Mouse (Mus musculus): ENCODE results near the gene Ss18l1. TPM values are rescaled to one million over a fixed set of nuclear protein-coding genes. Genes with fewer than 3 reads are reported as not detected.

Gene Ss18l1
- total and polyA plus RNA-seq, 3 experiments: 2.0 to 3.0 (median 2.1) TPM

DNA sequence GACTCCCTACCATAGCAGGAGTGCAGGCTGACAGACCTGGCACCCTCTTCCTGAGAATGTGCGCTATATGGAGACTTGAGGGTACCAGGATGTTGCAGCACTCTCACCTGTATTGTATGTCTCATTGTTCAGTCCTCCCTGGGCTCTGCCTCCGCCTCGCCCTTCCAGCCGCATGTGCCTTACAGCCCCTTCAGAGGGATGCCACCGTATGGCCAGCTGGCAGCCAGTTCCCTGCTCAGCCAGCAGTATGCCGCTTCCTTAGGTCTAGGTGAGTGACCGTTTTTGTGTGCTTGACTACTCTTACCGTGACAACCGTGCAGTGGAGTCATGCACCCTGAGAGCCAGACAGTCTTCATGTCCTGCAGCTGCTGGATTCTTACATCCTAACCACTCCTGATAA lies 14.5 kb upstream of the Ss18l1 start:
- H3K4me3 ChIP-seq (replicated peaks in 1 of 3; ENCODE audit: low read depth in 2 of 3, low read length in 2 of 3, poor library complexity in 1 of 3): no peak overlapping the region

DNA sequence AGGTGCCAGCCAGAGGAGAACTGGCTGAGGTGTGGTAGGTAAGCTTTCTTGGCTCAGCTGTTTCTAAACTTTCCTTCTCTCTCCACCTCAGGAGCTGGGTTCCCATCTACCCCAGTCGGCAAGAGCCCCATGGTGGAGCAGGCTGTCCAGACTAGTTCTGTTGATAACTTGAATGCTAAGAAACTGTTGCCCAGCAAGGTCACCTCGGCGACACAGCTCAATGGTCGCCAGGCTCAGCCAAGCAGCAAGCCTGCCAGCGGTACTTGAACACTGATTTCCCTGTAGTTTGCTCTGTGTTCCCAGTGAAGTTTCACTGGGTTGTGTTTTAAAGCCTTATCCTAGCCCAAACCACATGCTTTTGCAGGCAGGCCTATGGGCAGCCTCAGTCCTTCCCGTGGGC lies 11.0 kb upstream of the Ss18l1 start:
- Histone ChIP-seq H3K79me2 (replicated peaks; ENCODE audit: control insufficient read depth, extremely low read depth, insufficient read depth, poor library complexity, severe bottlenecking) (0 out of 2 replicates have a peak, but pooled peaks cover 3% of the 10 kb centered on the region), H3K4me2 (ENCODE audit: insufficient read depth, low read depth, poor library complexity, severe bottlenecking) (no peak overlapping the region), H3K4me3 (replicated peaks in 1 of 3; ENCODE audit: low read depth in 2 of 3, low read length in 2 of 3, poor library complexity in 1 of 3) (no peak overlapping the region), H3K4me1 (ENCODE audit: control insufficient read depth in 1 of 2, insufficient read depth in 2 of 2) (peaks cover 11 to 24% of the 10 kb centered on the region in 2 experiments), H3K27me3 (replicated peaks) (no peaks in the 10 kb centered on the region), H3K9me3 (replicated peaks; ENCODE audit: low read length) (no peaks in the 10 kb centered on the region), H3K36me3 (replicated peaks in 1 of 2; ENCODE audit: control insufficient read depth in 1 of 2, insufficient read depth in 1 of 2, low read length in 1 of 2) (peaks cover 64 to 97% of the 10 kb centered on the region in 2 experiments), H3K27ac (ENCODE audit: insufficient read depth, low read depth) (no peak overlapping the region), H3K9ac (ENCODE audit: insufficient read depth, low read depth) (no peak overlapping the region)
- no peak for DNase-seq (ENCODE audit: extremely low read depth)
- in situ Hi-C loops (cut with MboI; ENCODE audit: low pct_ligation_motif_present, low pct_unique_long_range_greater_than_20kb, low sequenced_read_pairs): no loop called here
- dilution Hi-C loops (cut with MboI; ENCODE audit: extremely low pct_ligation_motif_present, extremely low pct_unique_long_range_greater_than_20kb, low sequenced_read_pairs): no loop called here
- TF ChIP-seq POLR2A (IDR thresholded peaks at IDR 0.05; ENCODE audit: low read depth, low read length) (no peak), POLR2AphosphoS2 (IDR thresholded peaks at IDR 0.05; ENCODE audit: low read depth, low read length) (no peak), ETS1 (conservative IDR thresholded peaks at IDR 0.05; ENCODE audit: low read depth, low read length) (no peak), RCOR1 (conservative IDR thresholded peaks at IDR 0.05; ENCODE audit: low read depth, low read length) (no peak), USF1 (IDR thresholded peaks at IDR 0.05; ENCODE audit: low read depth, low read length) (no peak), CHD1 (IDR thresholded peaks at IDR 0.05; ENCODE audit: low read depth, low read length) (no peak), CHD2 (IDR thresholded peaks at IDR 0.05; ENCODE audit: low read length) (no peak), MYC (IDR thresholded peaks at IDR 0.05; ENCODE audit: low read depth, low read length) (no peak), MAFK (IDR thresholded peaks at IDR 0.05; ENCODE audit: insufficient replicate concordance, low read length) (no peak), MAX (IDR thresholded peaks at IDR 0.05; ENCODE audit: low read length) (no peak), RAD21 (IDR thresholded peaks at IDR 0.05; ENCODE audit: low read depth, low read length) (no peak), USF2 (conservative IDR thresholded peaks at IDR 0.05; ENCODE audit: low read depth, low read length) (no peak), TBP (conservative IDR thresholded peaks at IDR 0.05; ENCODE audit: low read depth, low read length) (no peak), E2F4 (IDR thresholded peaks at IDR 0.05; ENCODE audit: insufficient replicate concordance, low read depth, low read length) (no peak), KAT2A (IDR thresholded peaks at IDR 0.05; ENCODE audit: insufficient replicate concordance, low read length) (no peak), NELFE (IDR thresholded peaks at IDR 0.05; ENCODE audit: low read depth, low read length) (no peak)

More for the DNA sequence above, 14.5 kb upstream of the Ss18l1 start:
- DNase-seq (ENCODE audit: extremely low read depth): no peak
- no peak overlapping the region for H3K27ac ChIP-seq (ENCODE audit: insufficient read depth, low read depth)
- H3K9ac ChIP-seq (ENCODE audit: insufficient read depth, low read depth): no peak overlapping the region
- H3K79me2 ChIP-seq (replicated peaks; ENCODE audit: control insufficient read depth, extremely low read depth, insufficient read depth, poor library complexity, severe bottlenecking): 0 out of 2 replicates have a peak, but pooled peaks cover 5% of the 10 kb centered on the region
- H3K36me3 ChIP-seq (replicated peaks in 1 of 2; ENCODE audit: control insufficient read depth in 1 of 2, insufficient read depth in 1 of 2, low read length in 1 of 2): peaks cover 32 to 63% of the 10 kb centered on the region in 2 experiments
- no peaks in the 10 kb centered on the region for H3K9me3 ChIP-seq (replicated peaks; ENCODE audit: low read length)
- no peak for TF ChIP-seq CHD2 (IDR thresholded peaks at IDR 0.05; ENCODE audit: low read length)
- TF ChIP-seq ZC3H11A (IDR thresholded peaks at IDR 0.05; ENCODE audit: low read depth, low read length): no peak
- TF ChIP-seq CHD1 (IDR thresholded peaks at IDR 0.05; ENCODE audit: low read depth, low read length): no peak
- no peak for TF ChIP-seq ELF1 (IDR thresholded peaks at IDR 0.05; ENCODE audit: low read depth, low read length)
- TF ChIP-seq MAFK (IDR thresholded peaks at IDR 0.05; ENCODE audit: insufficient replicate concordance, low read length): no peak
- no peak for TF ChIP-seq USF1 (IDR thresholded peaks at IDR 0.05; ENCODE audit: low read depth, low read length)
- TF ChIP-seq HCFC1 (IDR thresholded peaks at IDR 0.05; ENCODE audit: low read depth, low read length): no peak
- no peak for TF ChIP-seq GABPA (IDR thresholded peaks at IDR 0.05; ENCODE audit: insufficient replicate concordance, low read depth, low read length)
- TF ChIP-seq ZKSCAN1 (IDR thresholded peaks at IDR 0.05; ENCODE audit: borderline replicate concordance, low read depth, low read length): no peak
- no peak for TF ChIP-seq MAX (IDR thresholded peaks at IDR 0.05; ENCODE audit: low read length)
- TF ChIP-seq CTCF (conservative IDR thresholded peaks at IDR 0.05 in 1 of 2, IDR thresholded peaks at IDR 0.05 in 1 of 2; ENCODE audit: low read depth in 2 of 2, low read length in 2 of 2): no peak
- TF ChIP-seq NRF1 (IDR thresholded peaks at IDR 0.05; ENCODE audit: low read depth, low read length): no peak
- TF ChIP-seq USF2 (conservative IDR thresholded peaks at IDR 0.05; ENCODE audit: low read depth, low read length): no peak
- TF ChIP-seq RAD21 (IDR thresholded peaks at IDR 0.05; ENCODE audit: low read depth, low read length): no peak
- TF ChIP-seq BHLHE40 (IDR thresholded peaks at IDR 0.05; ENCODE audit: low read depth, low read length): no peak
- no peak for TF ChIP-seq E2F4 (IDR thresholded peaks at IDR 0.05; ENCODE audit: insufficient replicate concordance, low read depth, low read length)
- TF ChIP-seq ZMIZ1 (IDR thresholded peaks at IDR 0.05; ENCODE audit: low read depth, low read length): no peak
- no peak overlapping the region for H3K4me2 ChIP-seq (ENCODE audit: insufficient read depth, low read depth, poor library complexity, severe bottlenecking)
- dilution Hi-C loops (cut with MboI; ENCODE audit: extremely low pct_ligation_motif_present, extremely low pct_unique_long_range_greater_than_20kb, low sequenced_read_pairs) (no loop called here), in situ Hi-C loops (cut with MboI; ENCODE audit: low pct_ligation_motif_present, low pct_unique_long_range_greater_than_20kb, low sequenced_read_pairs) (no loop called here)
- H3K4me1 ChIP-seq (ENCODE audit: control insufficient read depth in 1 of 2, insufficient read depth in 2 of 2): peaks cover 11 to 30% of the 10 kb centered on the region in 2 experiments
- H3K27me3 ChIP-seq (replicated peaks): peaks cover 13% of the 10 kb centered on the region
